Mouse (Mus musculus): ENCODE results near the gene Lrmp.

GRCm38 (mm10) chr6:145120787-145121589 lies 5.5 kb downstream of the Lrmp start:
- TF ChIP-seq CTCF (IDR thresholded peaks at IDR 0.05; ENCODE audit: low read depth, low read length), result no peak
- TF ChIP-seq POLR2A (IDR thresholded peaks at IDR 0.05; ENCODE audit: borderline replicate concordance, low read depth, low read length), result no peak

Data from bone marrow macrophage, adult 2 months (primary cell).